Mouse (Mus musculus) left cerebral cortex, adult 18-20 months (tissue): ENCODE data around the gene Rps6kc1. TPM values are rescaled to one million over a fixed set of nuclear protein-coding genes. Genes with fewer than 3 reads are reported as not detected.

Source experiments
- DNase-seq, 2 experiments: peaks; one replicate each; pipeline ENCODE4 v3.0.0; 2021 to 2022; ENCODE audit warnings: low spot score in 2 of 2, mixed read lengths in 1 of 2
- total RNA-seq, 2 experiments: library from RNA; stranded (reverse); gene quantifications; 2 replicates each; pipeline ENCODE4 v1.2.3; 2021

The Rps6kc1 gene
- total RNA-seq, 2 experiments from 2014 or later, result 138 to 147 TPM

- no peak for DNase-seq
These were observed 67.2 kb downstream of the Rps6kc1 start for GRCm38 (mm10) chr1:190844356-190844755.

- DNase-seq, result no peak
These were observed 75.5 kb downstream of the Rps6kc1 start for GRCm38 (mm10) chr1:190836046-190836445.

GRCm38 (mm10) chr1:190834201-190834907, 77.2 kb downstream of the Rps6kc1 start:
- DNase-seq, result no peak

GRCm38 (mm10) chr1:190832965-190833630, 78.5 kb downstream of the Rps6kc1 start:
- DNase-seq, result no peak

GRCm38 (mm10) chr1:190831839-190832497, 79.6 kb downstream of the Rps6kc1 start:
- peak; percentile 50 to 64 for DNase-seq

GRCm38 (mm10) chr1:190826486-190827034, 85.0 kb downstream of the Rps6kc1 start:
- DNase-seq, result no peak

- no peak for DNase-seq
These were observed 87.8 kb downstream of the Rps6kc1 start for GRCm38 (mm10) chr1:190823745-190824144.

GRCm38 (mm10) chr1:190816141-190816540, 95.4 kb downstream of the Rps6kc1 start:
- DNase-seq, result no peak

- DNase-seq, result no peak
These were observed 101.2 kb downstream of the Rps6kc1 start for GRCm38 (mm10) chr1:190810408-190810807.

- DNase-seq, result peak in 1 of 2 experiments; percentile 30
These were observed 102.8 kb downstream of the Rps6kc1 start for GRCm38 (mm10) chr1:190808766-190809221.

- no peak for DNase-seq
These were observed 104.8 kb downstream of the Rps6kc1 start for GRCm38 (mm10) chr1:190806817-190807216.

- DNase-seq, result no peak
These were observed 112.9 kb downstream of the Rps6kc1 start for GRCm38 (mm10) chr1:190798668-190799067.

GRCm38 (mm10) chr1:190797483-190798058, 114.0 kb downstream of the Rps6kc1 start:
- no peak for DNase-seq

GRCm38 (mm10) chr1:190796745-190797482, 114.7 kb downstream of the Rps6kc1 start:
- DNase-seq, result peak; percentile 39 to 44

- DNase-seq, result no peak
These were observed 119.9 kb downstream of the Rps6kc1 start for GRCm38 (mm10) chr1:190791638-190792037.

GRCm38 (mm10) chr1:190790720-190791119, 120.8 kb downstream of the Rps6kc1 start:
- no peak for DNase-seq

GRCm38 (mm10) chr1:190777660-190778059, 133.9 kb downstream of the Rps6kc1 start:
- no peak for DNase-seq

GRCm38 (mm10) chr1:190776260-190776659, 135.3 kb downstream of the Rps6kc1 start:
- no peak for DNase-seq

GRCm38 (mm10) chr1:190772088-190772885, 139.3 kb downstream of the Rps6kc1 start:
- no peak for DNase-seq

- DNase-seq, result no peak
These were observed 141.8 kb downstream of the Rps6kc1 start for GRCm38 (mm10) chr1:190769748-190770147.
